Mouse (Mus musculus) intestine, postnatal 0 days (tissue): ENCODE results near the gene Bbs1. TPM values are rescaled to one million over a fixed set of nuclear protein-coding genes. Genes with fewer than 3 reads are reported as not detected.
"Not testable (repeated sequence)": the region's sequence is repeated elsewhere in the genome, so short reads cannot be mapped to it uniquely, and the experiment has no call there.

Source experiments
- ATAC-seq: fragments of 200-750 bp; cut with Nextera tagmentation; 2 replicates; pipeline ENCODE4 v1.8.0; 2017; ENCODE audit warnings: mild to moderate bottlenecking, moderate TSS enrichment, moderate library complexity
- H3K27ac ChIP-seq: fragments of 300-500 bp; sonication (generic); 2 replicates; pipeline ENCODE4 v1.5.1; 2014; ENCODE audit warnings: mild to moderate bottlenecking, low read depth, low read length, moderate library complexity
- H3K27me3 ChIP-seq: fragments of 300-500 bp; sonication (generic); replicated peaks from 2 replicates; pipeline ENCODE4 v1.6.1; 2014; ENCODE audit warnings: low read length, mixed read lengths; ENCODE audit not compliant: control insufficient read depth, insufficient read depth
- H3K36me3 ChIP-seq: fragments of 300-500 bp; sonication (generic); 2 replicates; pipeline ENCODE4 v1.6.1; 2014; ENCODE audit warnings: mild to moderate bottlenecking, moderate library complexity; ENCODE audit not compliant: control insufficient read depth, insufficient read depth
- H3K4me1 ChIP-seq: fragments of 300-500 bp; sonication (generic); replicated peaks from 2 replicates; pipeline ENCODE4 v1.6.1; 2014; ENCODE audit warnings: antibody characterized with exemption, low read length, mixed read lengths; ENCODE audit not compliant: control insufficient read depth, insufficient read depth
- H3K4me2 ChIP-seq: fragments of 300-500 bp; sonication (generic); replicated peaks from 2 replicates; pipeline ENCODE4 v1.6.1; 2014; ENCODE audit warnings: low read depth, mild to moderate bottlenecking, moderate library complexity
- H3K4me3 ChIP-seq: fragments of 300-500 bp; sonication (generic); 2 replicates; pipeline ENCODE4 v1.5.1; 2014; ENCODE audit warnings: low read depth, low read length
- H3K9ac ChIP-seq: fragments of 300-500 bp; sonication (generic); 2 replicates; pipeline ENCODE4 v1.6.1; 2014; ENCODE audit warnings: mild to moderate bottlenecking, low read depth, low read length
- H3K9me3 ChIP-seq: fragments of 300-500 bp; sonication (generic); 2 replicates; pipeline ENCODE4 v1.6.1; 2016; ENCODE audit warnings: mixed run types; ENCODE audit not compliant: control insufficient read depth
- CTCF ChIP-seq: sonication (generic); IDR thresholded peaks from 2 replicates; pipeline ENCODE4 v1.5.1; 2016; ENCODE audit warnings: low read depth, mild to moderate bottlenecking, control low read depth, antibody characterized with exemption, moderate library complexity
- WGBS: fragments of 180-500 bp; shearing (Covaris S2); extraction: QIAGEN DNeasy Blood & Tissue Kit; methylation state at CpG from one replicate; pipeline ENCODE4 v1.1.7; 2014; 5-methylcytosine and 5-hydroxymethylcytosine counted together
- polyA plus RNA-seq: library from polyadenylated mRNA; unstranded; fragments of >200 nt; fragmentation: Nextera tagmentation; extraction: Ambion mirVana; gene quantifications from 2 replicates; pipeline ENCODE4 v1.2.1, GENCODE M21; 2015

Bbs1 gene
- 0.60 and 0.98 TPM in 2 replicates for polyA plus RNA-seq

DNA sequence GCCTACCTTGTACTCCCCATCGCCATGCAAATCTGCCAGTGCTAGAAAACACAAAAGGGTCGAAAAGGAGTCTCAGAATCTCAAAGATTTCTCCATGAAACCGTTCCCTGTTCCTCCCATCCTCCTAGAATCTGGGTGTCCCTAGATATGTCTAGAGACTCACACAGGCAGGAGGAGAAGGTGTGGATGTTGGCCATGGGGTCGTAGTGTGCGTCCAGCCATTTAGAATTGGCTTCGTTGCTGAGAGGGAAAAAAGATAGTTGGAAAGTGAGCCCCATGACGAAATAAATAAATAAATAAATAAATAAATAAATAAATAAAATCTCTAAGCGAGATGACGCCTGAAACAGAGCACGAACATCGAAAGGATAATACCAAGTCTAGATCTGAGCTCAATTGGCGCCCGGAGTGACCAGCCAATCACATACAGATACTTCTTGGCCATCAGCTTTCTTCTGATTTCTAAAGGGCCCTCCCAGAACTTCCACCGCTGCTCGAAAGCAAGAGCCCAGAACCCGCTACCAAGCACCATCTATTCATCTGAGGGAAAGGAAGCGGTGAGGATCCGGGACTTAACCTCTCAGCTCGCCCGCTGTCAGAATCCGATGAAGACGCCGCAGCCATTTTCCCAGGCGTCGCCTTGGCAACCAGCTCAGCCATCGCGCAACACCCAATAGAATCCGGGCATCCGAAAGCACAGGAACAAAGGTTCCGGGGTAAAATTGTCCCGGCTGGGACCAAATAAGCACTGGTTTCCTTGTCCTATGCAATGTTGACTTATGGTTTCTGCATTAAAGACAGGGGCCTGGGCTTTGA is at the start of gene Bbs1:
Bbs1 (minus strand) TSS at position 650 of the 816 bp plus-strand sequence.
- Histone ChIP-seq H3K9ac (peak within 1 kb of the TSS; percentile 54), H3K4me3 (peak within 1 kb of the TSS; percentile 70), H3K27ac (no peak within 1 kb of the TSS), H3K4me1 (no peaks in the 10 kb centered on the region), H3K9me3 (no peaks in the 10 kb centered on the region), H3K4me2 (peak within 1 kb of the TSS; percentile 91), H3K27me3 (no peaks in the 10 kb centered on the region), H3K36me3 (peaks cover 41% of the 10 kb centered on the region)
- 7% methylated on average over 31 of the region's 31 CpGs for WGBS
- ATAC-seq: peak; percentile 63; the same call in 1 of the 2 replicates
- no peak for TF ChIP-seq CTCF

GRCm38 (mm10) chr19:4948641-4949040 is 42.2 kb upstream of the Bbs1 start:
- not testable (repeated sequence) for H3K27me3 ChIP-seq, H3K9ac ChIP-seq, ATAC-seq, H3K36me3 ChIP-seq, H3K4me1 ChIP-seq, H3K4me2 ChIP-seq, H3K4me3 ChIP-seq, H3K27ac ChIP-seq, H3K9me3 ChIP-seq
- WGBS: 72% methylated on average over 9 of the region's 9 CpGs

DNA sequence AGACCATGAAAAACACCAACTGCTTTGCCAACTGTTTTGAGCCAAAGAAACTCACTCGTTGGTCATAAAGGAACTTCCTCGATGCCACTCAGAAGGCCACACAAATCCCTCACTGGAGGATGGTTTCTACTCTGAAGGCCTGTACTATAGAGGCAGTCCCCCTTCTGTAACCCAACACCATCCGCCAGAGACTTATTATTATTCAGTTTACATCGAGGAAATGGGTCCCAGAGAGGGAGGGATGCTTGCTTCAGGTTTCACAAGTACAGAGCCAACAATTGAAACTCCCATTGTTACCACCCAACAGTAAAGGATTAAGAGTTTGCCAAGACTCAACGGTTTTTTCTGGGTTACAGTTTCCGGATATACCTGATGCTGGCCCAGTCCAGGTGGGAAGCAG is 39.1 kb upstream of the Bbs1 start:
- Histone ChIP-seq H3K4me3 (no peak overlapping the region), H3K9me3 (no peaks in the 10 kb centered on the region), H3K4me1 (0 out of 2 replicates have a peak, but pooled peaks cover 3% of the 10 kb centered on the region), H3K36me3 (no peaks in the 10 kb centered on the region), H3K27me3 (no peaks in the 10 kb centered on the region), H3K9ac (no peak overlapping the region), H3K4me2 (no peak overlapping the region), H3K27ac (no peak overlapping the region)
- TF ChIP-seq CTCF: no peak
- no peak for ATAC-seq
- WGBS: 57% methylated on average over 6 of the region's 6 CpGs

GRCm38 (mm10) chr19:4943253-4943588 is 36.8 kb upstream of the Bbs1 start:
- TF ChIP-seq CTCF: no peak
- peak overlapping the region; percentile 99 for H3K4me2 ChIP-seq
- peak overlapping the region; percentile 60 for H3K4me3 ChIP-seq
- peak; percentile 53 for ATAC-seq
- H3K4me1 ChIP-seq: 0 out of 2 replicates have a peak, but pooled peaks cover 3% of the 10 kb centered on the region
- H3K9ac ChIP-seq: peak overlapping the region; percentile 37; the same call in 1 of the 2 replicates
- no peaks in the 10 kb centered on the region for H3K27me3 ChIP-seq
- H3K36me3 ChIP-seq: no peaks in the 10 kb centered on the region
- 3% methylated on average over 13 of the region's 13 CpGs for WGBS
- H3K9me3 ChIP-seq: no peaks in the 10 kb centered on the region
- H3K27ac ChIP-seq: no peak overlapping the region

DNA sequence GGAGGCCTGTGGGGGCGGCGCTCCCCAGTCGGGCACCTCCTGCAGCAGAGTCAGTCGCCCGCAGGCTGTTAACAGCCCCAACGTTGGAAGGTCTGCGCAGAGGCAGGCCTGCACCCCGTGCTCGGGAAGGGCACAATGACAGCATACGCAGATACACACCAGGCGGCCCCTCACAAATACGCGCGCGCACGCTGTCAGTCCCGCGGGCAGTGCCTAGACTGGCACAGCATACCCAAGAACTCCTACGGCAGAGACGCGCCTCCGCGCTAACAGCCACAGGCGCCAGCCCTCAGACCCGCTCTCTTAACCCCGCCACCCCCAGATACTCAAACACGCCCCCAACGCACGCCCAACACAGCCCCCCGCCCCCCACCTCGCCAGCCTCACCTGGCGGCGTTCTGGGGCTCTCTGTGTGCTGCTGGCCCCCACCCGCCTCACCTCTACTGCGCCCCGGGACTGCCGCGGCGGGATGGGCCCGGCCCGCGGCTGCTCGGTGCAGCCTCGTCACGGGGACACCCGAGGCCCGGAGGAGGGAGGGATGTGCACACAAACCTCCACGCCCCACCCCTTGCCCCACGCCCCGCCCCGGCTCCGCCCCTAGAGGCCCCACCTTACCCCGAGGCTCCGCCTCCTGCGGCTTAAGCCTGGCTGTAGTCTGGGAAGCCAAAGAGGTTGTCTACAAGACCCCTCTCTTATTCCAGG is 36.3 kb upstream of the Bbs1 start, which contains the start of gene Peli3:
Peli3 (minus strand) TSS at position 577 of the 702 bp plus-strand sequence.
- Histone ChIP-seq H3K36me3 (no peaks in the 10 kb centered on the region), H3K27me3 (no peaks in the 10 kb centered on the region), H3K4me1 (0 out of 2 replicates have a peak, but pooled peaks cover 3% of the 10 kb centered on the region), H3K4me3 (peak within 1 kb of the TSS; percentile 60), H3K4me2 (peak within 1 kb of the TSS; percentile 99), H3K9ac (peak within 1 kb of the TSS; percentile 46), H3K27ac (no peak within 1 kb of the TSS), H3K9me3 (no peaks in the 10 kb centered on the region)
- under 1% methylated on average over 55 of the region's 55 CpGs for WGBS
- no peak for TF ChIP-seq CTCF
- ATAC-seq: peak; percentile 95
